Mouse (Mus musculus): ENCODE results near the gene Mob3a. TPM values are rescaled to one million over a fixed set of nuclear protein-coding genes. Genes with fewer than 3 reads are reported as not detected.
A peak's percentile ranks its signal among the peaks of the same experiment; 100 is the strongest.

The Mob3a gene
- total and polyA plus RNA-seq, 2 experiments: 3.5 to 6.1 TPM

- peaks cover 27% of the 10 kb centered on the region for H3K4me1 ChIP-seq (ENCODE audit: control insufficient read depth, insufficient read depth, low read length)
- H3K9ac ChIP-seq (ENCODE audit: low read depth, low read length): peak overlapping the region; percentile 4; the same call in 1 of the 2 replicates
- no peaks in the 10 kb centered on the region for H3K36me3 ChIP-seq (ENCODE audit: control insufficient read depth, insufficient read depth, low read length)
- DNase-seq (ENCODE audit: extremely low read depth, low read depth, low spot score): peak; percentile 94
- H3K27me3 ChIP-seq (ENCODE audit: control insufficient read depth, insufficient read depth, low read length): no peaks in the 10 kb centered on the region
- TF ChIP-seq CTCF (IDR thresholded peaks at IDR 0.05; ENCODE audit: low read depth, low read length): no peak
- TF ChIP-seq POLR2A (IDR thresholded peaks at IDR 0.05; ENCODE audit: extremely low read depth, insufficient read depth, low read length): no peak
- H3K27ac ChIP-seq (replicated peaks; ENCODE audit: insufficient read depth, low read depth, low read length): peak overlapping the region; percentile 99
- peaks cover 8% of the 10 kb centered on the region; the same call in 1 of the 2 replicates for H3K79me2 ChIP-seq (ENCODE audit: control insufficient read depth, insufficient read depth, low read length)
- H3K4me3 ChIP-seq (ENCODE audit: insufficient read depth, low read depth, low read length): no peak overlapping the region
- WGBS: 33% methylated on average over 9 of the region's 9 CpGs
These were observed 22.1 kb downstream of the Mob3a start for GRCm38 (mm10) chr10:80679556-80680259.

- peak; percentile 61 for DNase-seq (ENCODE audit: extremely low read depth, low read depth, low spot score)
- Histone ChIP-seq H3K27me3 (ENCODE audit: control insufficient read depth, insufficient read depth, low read length) (no peaks in the 10 kb centered on the region), H3K4me1 (ENCODE audit: control insufficient read depth, insufficient read depth, low read length) (peaks cover 29% of the 10 kb centered on the region), H3K36me3 (ENCODE audit: control insufficient read depth, insufficient read depth, low read length) (no peaks in the 10 kb centered on the region), H3K79me2 (ENCODE audit: control insufficient read depth, insufficient read depth, low read length) (peaks cover 13% of the 10 kb centered on the region; the same call in 1 of the 2 replicates), H3K27ac (replicated peaks; ENCODE audit: insufficient read depth, low read depth, low read length) (peak overlapping the region; percentile 99), H3K4me3 (ENCODE audit: insufficient read depth, low read depth, low read length) (no peak overlapping the region), H3K9ac (ENCODE audit: low read depth, low read length) (peak overlapping the region; percentile 52; the same call in 1 of the 2 replicates)
- 44% methylated on average over 9 of the region's 10 CpGs for WGBS
- no peak for TF ChIP-seq POLR2A (IDR thresholded peaks at IDR 0.05; ENCODE audit: extremely low read depth, insufficient read depth, low read length)
- no peak for TF ChIP-seq CTCF (IDR thresholded peaks at IDR 0.05; ENCODE audit: low read depth, low read length)
These were observed 23.0 kb downstream of the Mob3a start for GRCm38 (mm10) chr10:80678601-80679377.

- Histone ChIP-seq H3K36me3 (ENCODE audit: control insufficient read depth, insufficient read depth, low read length) (no peaks in the 10 kb centered on the region), H3K27ac (replicated peaks; ENCODE audit: insufficient read depth, low read depth, low read length) (peak within 1 kb of the TSS; percentile 99), H3K4me1 (ENCODE audit: control insufficient read depth, insufficient read depth, low read length) (peaks cover 36% of the 10 kb centered on the region), H3K79me2 (ENCODE audit: control insufficient read depth, insufficient read depth, low read length) (peaks cover 21% of the 10 kb centered on the region; the same call in 1 of the 2 replicates), H3K27me3 (ENCODE audit: control insufficient read depth, insufficient read depth, low read length) (no peaks in the 10 kb centered on the region), H3K9ac (ENCODE audit: low read depth, low read length) (peak within 1 kb of the TSS; percentile 92), H3K4me3 (ENCODE audit: insufficient read depth, low read depth, low read length) (peak within 1 kb of the TSS; percentile 64)
- TF ChIP-seq POLR2A (IDR thresholded peaks at IDR 0.05; ENCODE audit: extremely low read depth, insufficient read depth, low read length): no peak
- no peak for TF ChIP-seq CTCF (IDR thresholded peaks at IDR 0.05; ENCODE audit: low read depth, low read length)
- peak; percentile 92 for DNase-seq (ENCODE audit: extremely low read depth, low read depth, low spot score)
- under 1% methylated on average over 8 of the region's 8 CpGs for WGBS
These were observed 23.8 kb downstream of the Mob3a start, which contains the start of gene Mknk2 for GRCm38 (mm10) chr10:80677942-80678436. Gene Mknk2, minus strand, starts transcription at chr10:80678112.

GRCm38 (mm10) chr10:80677128-80677875 lies 24.5 kb downstream of the Mob3a start:
- Histone ChIP-seq H3K27ac (replicated peaks; ENCODE audit: insufficient read depth, low read depth, low read length) (peak overlapping the region; percentile 99), H3K4me3 (ENCODE audit: insufficient read depth, low read depth, low read length) (peak overlapping the region; percentile 64), H3K4me1 (ENCODE audit: control insufficient read depth, insufficient read depth, low read length) (peaks cover 43% of the 10 kb centered on the region), H3K79me2 (ENCODE audit: control insufficient read depth, insufficient read depth, low read length) (peaks cover 28% of the 10 kb centered on the region), H3K36me3 (ENCODE audit: control insufficient read depth, insufficient read depth, low read length) (no peaks in the 10 kb centered on the region; the same call in 1 of the 2 replicates), H3K27me3 (ENCODE audit: control insufficient read depth, insufficient read depth, low read length) (no peaks in the 10 kb centered on the region), H3K9ac (ENCODE audit: low read depth, low read length) (peak overlapping the region; percentile 92)
- TF ChIP-seq POLR2A (IDR thresholded peaks at IDR 0.05; ENCODE audit: extremely low read depth, insufficient read depth, low read length) (no peak), CTCF (IDR thresholded peaks at IDR 0.05; ENCODE audit: low read depth, low read length) (no peak)
- 3% methylated on average over 9 of the region's 9 CpGs for WGBS
- DNase-seq (ENCODE audit: extremely low read depth, low read depth, low spot score): peak; percentile 98

GRCm38 (mm10) chr10:80676198-80676928 lies 25.4 kb downstream of the Mob3a start:
- Histone ChIP-seq H3K27me3 (ENCODE audit: control insufficient read depth, insufficient read depth, low read length) (no peaks in the 10 kb centered on the region), H3K4me1 (ENCODE audit: control insufficient read depth, insufficient read depth, low read length) (peaks cover 52% of the 10 kb centered on the region), H3K9ac (ENCODE audit: low read depth, low read length) (peak overlapping the region; percentile 99), H3K36me3 (ENCODE audit: control insufficient read depth, insufficient read depth, low read length) (peaks cover 3% of the 10 kb centered on the region), H3K4me3 (ENCODE audit: insufficient read depth, low read depth, low read length) (peak overlapping the region; percentile 93), H3K27ac (replicated peaks; ENCODE audit: insufficient read depth, low read depth, low read length) (peak overlapping the region; percentile 99), H3K79me2 (ENCODE audit: control insufficient read depth, insufficient read depth, low read length) (peaks cover 37% of the 10 kb centered on the region)
- DNase-seq (ENCODE audit: extremely low read depth, low read depth, low spot score): peak; percentile 94
- under 1% methylated on average over 78 of the region's 78 CpGs for WGBS
- TF ChIP-seq POLR2A (IDR thresholded peaks at IDR 0.05; ENCODE audit: extremely low read depth, insufficient read depth, low read length): no peak
- TF ChIP-seq CTCF (IDR thresholded peaks at IDR 0.05; ENCODE audit: low read depth, low read length): no peak
